Mouse (Mus musculus) erythroblast, embryonic 14.5 days (primary cell): ENCODE results near the gene C1qtnf9.

Source experiments
- GATA1 ChIP-seq: IDR thresholded peaks from 2 replicates; pipeline ENCODE4 v1.6.1; 2012; ENCODE audit warnings: low read length, inconsistent platforms, mixed read lengths
- TAL1 ChIP-seq: IDR thresholded peaks from 3 replicates; pipeline ENCODE4 v1.6.1; 2012; ENCODE audit warnings: low read length, inconsistent platforms, mixed read lengths

- TF ChIP-seq GATA1 (no peak), TAL1 (no peak)
Measured at GRCm38 (mm10) chr14:60745201-60745600, 22.7 kb upstream of the C1qtnf9 start.
